Mouse (Mus musculus) layer of hippocampus, postnatal 14 days (tissue): ENCODE measurements around the gene Tk1. TPM values are rescaled to one million over a fixed set of nuclear protein-coding genes. Genes with fewer than 3 reads are reported as not detected.

ENCODE experiments used
- DNase-seq, 2 experiments: peaks; one replicate each; pipeline ENCODE4 v3.0.0; 2021 to 2022; ENCODE audit warnings: low spot score in 2 of 2, mixed read lengths in 1 of 2
- total RNA-seq, 2 experiments: library from RNA; stranded (reverse); gene quantifications; 2 replicates each; pipeline ENCODE4 v1.2.3; 2021

Gene Tk1
- total RNA-seq, 2 experiments from 2014 or later: 1.6 to 3.3 TPM

DNA sequence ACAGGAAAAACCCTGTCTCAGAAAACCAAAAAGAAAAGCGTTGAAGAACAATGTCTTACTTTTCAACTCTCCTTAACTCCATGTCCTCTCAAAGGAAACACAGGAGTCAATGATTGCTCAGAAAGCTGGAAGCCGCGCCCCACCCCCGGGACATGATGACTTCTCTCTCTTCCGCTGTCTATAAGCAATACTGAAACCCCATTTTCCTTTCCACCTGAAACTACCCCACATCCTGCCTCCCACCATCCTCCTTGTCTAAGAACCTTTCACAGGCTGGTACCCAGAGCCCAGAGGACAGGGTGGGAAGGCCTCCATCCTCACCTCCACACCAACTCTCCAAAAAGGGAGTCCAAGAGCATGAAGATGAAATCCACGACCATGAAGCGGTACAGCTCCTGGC is 53.5 kb downstream of the Tk1 start:
- no peak for DNase-seq

DNA sequence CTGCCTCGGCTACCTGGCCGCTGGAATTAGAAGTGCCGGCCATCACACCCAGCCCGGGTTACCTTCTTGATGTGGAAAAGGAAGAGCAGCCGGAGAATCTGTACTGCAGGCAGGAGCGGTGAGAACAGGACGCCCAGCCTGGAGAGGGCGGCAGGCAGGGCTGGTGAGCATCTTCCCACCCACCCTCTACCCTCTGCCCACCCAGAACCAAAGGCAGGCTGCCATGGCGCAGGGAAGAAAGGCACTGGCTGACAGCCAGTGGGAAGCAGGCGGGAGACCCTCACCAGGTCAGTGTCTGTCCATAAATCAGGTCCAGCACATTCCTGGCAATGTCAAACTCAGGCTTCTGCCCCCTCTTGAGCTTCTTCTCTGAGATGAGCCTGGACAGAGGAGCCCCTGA is 55.5 kb downstream of the Tk1 start:
- DNase-seq: no peak

DNA sequence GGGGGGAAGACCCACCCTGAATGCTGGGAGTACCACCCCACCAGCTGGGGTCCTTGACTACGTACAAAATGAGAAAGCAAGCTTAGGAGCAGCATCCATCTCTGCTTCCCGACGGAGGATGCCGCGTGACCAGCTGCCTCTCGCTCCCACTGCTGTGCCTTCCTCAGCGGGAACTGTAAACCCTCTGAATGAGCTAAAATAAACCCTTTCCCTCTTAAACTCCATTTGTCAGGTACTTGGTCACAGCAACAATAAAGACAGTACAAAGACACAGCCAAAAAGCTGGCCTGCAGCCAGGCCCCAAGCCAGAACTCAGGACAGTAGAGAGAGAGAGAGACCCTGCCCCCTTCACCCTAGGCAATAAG is 56.2 kb downstream of the Tk1 start:
- no peak for DNase-seq

DNA sequence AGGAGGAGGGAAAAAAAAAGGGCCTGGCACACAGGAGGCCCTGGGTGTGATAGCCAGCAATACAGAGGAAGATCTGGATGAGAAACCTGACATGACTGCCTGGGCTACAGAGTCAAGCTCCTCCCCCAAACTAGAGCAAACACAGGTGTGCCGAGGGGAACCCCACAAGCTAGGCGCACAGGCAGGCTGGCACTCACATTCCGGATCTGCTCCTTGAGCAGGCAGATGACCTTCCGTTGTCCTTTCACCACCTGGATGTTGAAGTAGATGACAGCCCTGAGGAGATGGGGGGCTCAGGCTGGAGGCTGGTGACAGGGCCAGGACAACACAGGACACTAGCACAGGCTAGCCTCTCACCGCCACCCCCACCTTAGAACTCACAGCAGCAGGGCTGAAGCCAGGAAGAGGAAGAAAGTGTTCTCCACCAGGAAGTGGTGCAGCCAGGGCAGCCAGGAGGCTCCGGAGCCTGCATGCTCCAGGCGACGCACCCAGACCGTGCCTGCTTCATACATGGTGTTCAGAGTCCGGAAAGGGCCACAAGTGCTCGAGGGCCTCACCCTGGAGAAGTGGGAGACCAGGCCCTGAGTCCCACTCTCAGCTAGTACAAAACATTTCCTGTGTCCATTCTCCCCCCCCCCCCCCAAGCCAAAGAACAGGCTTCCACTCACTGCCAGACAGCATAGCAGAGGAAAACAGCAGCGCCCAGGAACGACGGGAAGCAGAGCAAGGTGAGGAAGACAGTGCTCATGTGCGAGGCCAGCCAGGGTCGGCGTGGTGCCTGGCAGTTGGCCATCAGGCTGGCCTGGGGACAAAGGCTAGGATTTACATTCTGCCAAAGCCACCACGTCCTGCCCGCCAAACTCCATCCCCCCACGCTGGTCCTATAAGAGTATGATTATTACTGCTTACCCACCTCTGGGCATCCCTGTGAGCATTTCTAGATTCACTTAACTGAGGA is 56.9 kb downstream of the Tk1 start:
- no peak for DNase-seq

DNA sequence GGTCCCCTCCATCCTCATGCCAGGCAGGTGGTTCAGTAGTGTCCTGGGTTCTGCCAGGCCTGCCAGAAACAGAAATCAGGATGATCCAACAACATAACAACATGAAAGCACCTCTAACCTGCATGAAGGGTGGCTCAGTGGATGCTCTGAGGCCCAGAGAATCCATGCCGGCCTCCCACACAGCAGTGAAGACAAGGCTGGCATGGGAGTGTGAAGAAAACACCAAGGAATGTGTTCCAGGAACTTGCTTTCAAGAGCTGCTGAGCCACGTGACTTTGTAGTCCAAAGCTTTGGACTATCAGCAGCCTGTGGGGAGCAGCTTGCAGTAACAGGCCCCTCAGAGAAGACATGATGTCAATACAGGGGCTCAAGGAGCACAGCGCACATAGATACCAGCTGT is 59.6 kb downstream of the Tk1 start:
- no peak for DNase-seq

Other genes starting within 250 kb of the Tk1 start
- gene Tnrc6c, start 171.8 kb downstream of the Tk1 start, total RNA-seq: 10 to 100 TPM; 61.8 to 67.9 TPM
- gene Tmc8, start 44.0 kb downstream of the Tk1 start, total RNA-seq: 1 to 10 TPM in 1 of 2 experiments, under 1 TPM in 1; 0.88 to 1.6 TPM
- 1 to 10 TPM; 4.9 to 6.3 TPM for gene Tmc6, start 43.9 kb downstream of the Tk1 start, total RNA-seq
- under 1 TPM in 1 of 2 experiments, not detected in 1; 0.51 TPM for gene 6030468B19Rik, start 28.4 kb downstream of the Tk1 start, total RNA-seq
- 1 to 10 TPM; 2.8 to 3.2 TPM for gene Gm20708, start 16.4 kb downstream of the Tk1 start, total RNA-seq
- 10 to 100 TPM; 15.2 to 15.4 TPM for gene Syngr2, start 16.4 kb downstream of the Tk1 start, total RNA-seq
- 1 to 10 TPM; 4.2 to 4.5 TPM for gene Afmid, start 168 bp downstream of the Tk1 start, total RNA-seq
- 1 to 10 TPM; 2.1 to 3.4 TPM for gene Birc5, start 23.2 kb upstream of the Tk1 start, total RNA-seq
- gene Tmem235, start 34.7 kb upstream of the Tk1 start, total RNA-seq: not detected
- 1 to 10 TPM; 3.1 to 3.5 TPM for gene Tha1, start 47.4 kb upstream of the Tk1 start, total RNA-seq
- gene Socs3, start 144.0 kb upstream of the Tk1 start, total RNA-seq: 1 to 10 TPM; 2.1 to 3.2 TPM
- gene Pgs1, start 160.2 kb upstream of the Tk1 start, total RNA-seq: 10 to 100 TPM; 65.4 to 66.9 TPM